Mouse (Mus musculus) liver (tissue): ENCODE results near the gene Flad1.

Source experiments
- DNase-seq: peaks from one replicate; pipeline ENCODE4 v3.0.0-alpha.2; 2020; ENCODE audit warnings: mixed read lengths

Flad1 gene

GRCm38 (mm10) chr3:89395806-89396653 lies 15.6 kb downstream of the Flad1 start:
- peak; percentile 76 for DNase-seq

GRCm38 (mm10) chr3:89395419-89395805 lies 16.3 kb downstream of the Flad1 start:
- no peak for DNase-seq

- peak; percentile 84 for DNase-seq
These were observed 16.8 kb downstream of the Flad1 start for GRCm38 (mm10) chr3:89394894-89395256.

DNA sequence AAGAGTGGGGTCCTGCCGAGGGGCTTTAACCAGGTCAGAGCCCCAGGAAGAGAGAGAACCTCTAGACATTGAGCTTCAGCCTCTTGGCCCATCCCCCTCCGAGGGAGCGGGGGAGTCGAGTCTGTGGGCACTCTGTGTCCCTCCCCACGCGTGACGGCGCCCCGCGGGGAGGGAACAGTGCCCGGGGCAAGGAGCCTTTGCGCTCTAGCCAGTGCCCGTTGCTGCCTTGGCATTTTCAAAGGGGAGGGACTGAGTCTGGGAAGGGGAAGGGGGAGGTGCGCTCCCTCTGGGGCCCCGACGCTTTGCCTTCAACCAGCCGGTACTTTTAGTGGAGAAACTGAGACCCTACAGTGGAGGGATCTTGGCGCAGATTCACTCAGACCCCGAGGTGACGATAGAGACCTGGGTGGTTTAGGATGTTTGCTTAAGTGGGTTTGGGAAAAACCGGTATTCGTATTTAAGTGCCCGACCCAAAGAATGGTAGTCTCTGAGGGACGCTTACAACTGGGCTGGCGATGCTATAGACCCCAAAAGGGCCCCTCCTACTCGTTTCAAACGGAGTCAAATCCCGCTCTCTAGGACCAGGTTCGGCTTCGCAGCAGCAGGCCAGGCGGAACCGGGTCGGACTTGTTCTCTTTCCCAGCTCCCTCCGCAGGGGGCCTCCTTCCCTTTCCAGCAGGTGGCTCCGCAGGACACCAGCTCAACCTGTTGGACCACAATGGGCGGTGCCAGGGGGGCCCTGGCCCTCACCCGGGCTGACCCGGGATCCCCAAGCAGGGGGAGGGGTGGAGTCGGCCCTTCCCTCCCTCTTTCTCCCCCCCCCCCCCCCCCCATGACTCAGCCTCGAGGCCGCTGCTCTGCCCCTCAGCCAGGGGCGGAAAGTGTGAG lies 17.4 kb downstream of the Flad1 start, which contains the start of gene Zbtb7b:
Gene Zbtb7b, minus strand, starts transcription at position 771 of the 888 bp plus-strand sequence.
- peak; percentile 77 for DNase-seq

DNA sequence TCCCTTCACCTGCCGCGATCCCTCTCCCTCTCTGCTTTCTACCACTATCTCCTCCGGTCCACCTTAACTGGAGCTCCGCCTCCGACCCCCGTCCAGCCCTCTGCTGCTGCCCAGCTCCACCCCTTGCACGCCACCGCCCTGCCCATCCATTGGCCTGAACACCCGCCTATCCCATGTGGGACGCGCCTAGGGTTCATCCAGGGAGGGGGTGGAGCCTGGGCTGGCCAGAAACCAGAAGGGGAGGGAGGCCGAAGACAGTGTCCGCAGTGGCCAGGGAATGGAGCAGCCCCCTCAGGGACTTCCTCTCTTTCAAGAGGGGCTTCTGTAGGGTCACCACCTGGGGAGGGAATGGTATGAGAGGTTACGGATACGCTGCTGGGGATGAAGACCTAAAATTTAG lies 18.1 kb downstream of the Flad1 start:
- DNase-seq = peak; percentile 98

- peak; percentile 27 for DNase-seq
These were observed 18.8 kb downstream of the Flad1 start for GRCm38 (mm10) chr3:89392871-89393311.

DNA sequence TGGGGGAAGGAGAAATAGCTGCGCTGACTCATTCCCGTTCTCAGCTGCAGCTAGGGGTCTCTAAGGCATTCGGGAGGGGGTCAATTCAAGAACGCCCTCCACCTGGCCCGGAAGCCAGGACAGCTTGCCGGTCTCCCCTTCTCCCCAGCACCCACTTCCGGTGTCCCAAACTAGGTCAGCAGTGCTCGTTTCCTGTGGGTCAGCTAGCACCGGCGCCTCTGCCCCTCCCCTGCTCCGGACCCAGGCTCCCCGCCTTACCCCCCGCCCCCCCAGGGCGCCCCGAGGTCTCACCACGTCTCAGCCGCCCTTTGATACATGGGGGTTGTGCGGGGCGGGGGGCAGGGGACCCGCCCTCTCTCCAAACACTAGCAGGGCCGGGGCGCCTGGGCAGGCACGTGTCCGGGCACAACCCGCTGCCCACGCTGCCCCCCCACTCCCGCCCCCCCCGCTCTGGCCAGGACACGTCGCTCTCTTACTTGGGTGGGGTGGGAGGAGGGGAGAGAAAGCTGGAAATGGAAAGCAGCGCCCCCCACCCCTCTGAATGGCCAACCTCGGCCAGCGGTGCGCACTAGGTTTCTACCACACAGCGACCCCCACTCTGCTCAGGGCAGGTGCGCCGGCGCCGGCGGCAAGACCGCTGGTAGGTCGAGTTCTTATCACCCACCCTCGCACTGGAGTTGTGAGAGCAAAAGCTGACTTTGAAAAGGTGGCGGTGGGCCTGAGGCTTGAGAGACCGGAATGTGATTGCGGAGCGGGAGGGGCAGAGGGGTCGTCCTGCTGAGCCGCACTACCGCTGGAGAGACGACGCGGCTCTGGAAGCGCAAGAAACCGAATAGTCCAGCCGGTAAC lies 19.8 kb downstream of the Flad1 start:
- peak; percentile 59 for DNase-seq

- DNase-seq = no peak
These were observed 20.7 kb downstream of the Flad1 start for GRCm38 (mm10) chr3:89390699-89391662.

GRCm38 (mm10) chr3:89390111-89390515 lies 21.6 kb downstream of the Flad1 start:
- DNase-seq = no peak

DNA sequence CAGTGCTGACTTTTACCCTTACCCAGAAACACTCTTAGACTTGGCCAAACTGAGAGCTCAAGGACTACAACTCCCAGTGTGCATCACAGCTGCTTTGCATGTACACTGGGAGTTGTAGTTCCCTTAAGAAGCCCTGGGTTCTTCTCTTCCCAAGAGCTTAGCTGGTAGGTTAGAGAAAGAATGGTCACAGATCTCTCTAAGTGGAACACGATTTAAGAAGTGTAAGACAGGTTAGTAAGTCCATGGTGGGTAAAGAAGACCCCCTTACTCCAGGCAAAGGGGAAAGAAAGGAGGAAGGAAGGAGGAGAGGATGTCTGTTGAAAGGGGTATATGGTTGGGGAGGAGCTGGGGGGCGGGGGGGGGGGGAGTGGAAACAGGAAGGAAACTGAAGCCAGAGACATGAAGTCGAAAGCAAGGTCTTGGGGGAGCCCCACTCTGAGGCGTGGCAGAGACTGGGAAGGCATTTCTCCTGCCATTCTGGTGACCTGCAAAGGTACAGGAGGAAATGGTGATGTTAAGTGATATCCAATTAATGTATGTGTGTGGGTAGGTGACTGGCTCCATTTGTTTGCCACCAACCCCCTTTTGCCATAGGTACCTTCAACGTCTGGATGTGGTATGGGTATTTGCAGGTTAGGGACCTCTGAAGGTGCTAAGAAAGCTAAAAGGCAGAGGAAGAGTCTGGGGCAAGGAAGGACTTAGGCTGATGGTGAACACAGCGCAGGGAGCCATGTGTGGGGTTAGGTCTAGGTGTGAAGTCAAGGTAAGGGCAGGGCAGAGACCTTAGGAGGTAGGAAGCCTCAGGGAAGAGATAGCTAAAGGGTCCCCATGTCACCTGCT lies 22.5 kb downstream of the Flad1 start:
- no peak for DNase-seq

GRCm38 (mm10) chr3:89388134-89388881 lies 23.4 kb downstream of the Flad1 start:
- no peak for DNase-seq

GRCm38 (mm10) chr3:89387632-89388031 lies 24.0 kb downstream of the Flad1 start:
- DNase-seq = no peak

DNA sequence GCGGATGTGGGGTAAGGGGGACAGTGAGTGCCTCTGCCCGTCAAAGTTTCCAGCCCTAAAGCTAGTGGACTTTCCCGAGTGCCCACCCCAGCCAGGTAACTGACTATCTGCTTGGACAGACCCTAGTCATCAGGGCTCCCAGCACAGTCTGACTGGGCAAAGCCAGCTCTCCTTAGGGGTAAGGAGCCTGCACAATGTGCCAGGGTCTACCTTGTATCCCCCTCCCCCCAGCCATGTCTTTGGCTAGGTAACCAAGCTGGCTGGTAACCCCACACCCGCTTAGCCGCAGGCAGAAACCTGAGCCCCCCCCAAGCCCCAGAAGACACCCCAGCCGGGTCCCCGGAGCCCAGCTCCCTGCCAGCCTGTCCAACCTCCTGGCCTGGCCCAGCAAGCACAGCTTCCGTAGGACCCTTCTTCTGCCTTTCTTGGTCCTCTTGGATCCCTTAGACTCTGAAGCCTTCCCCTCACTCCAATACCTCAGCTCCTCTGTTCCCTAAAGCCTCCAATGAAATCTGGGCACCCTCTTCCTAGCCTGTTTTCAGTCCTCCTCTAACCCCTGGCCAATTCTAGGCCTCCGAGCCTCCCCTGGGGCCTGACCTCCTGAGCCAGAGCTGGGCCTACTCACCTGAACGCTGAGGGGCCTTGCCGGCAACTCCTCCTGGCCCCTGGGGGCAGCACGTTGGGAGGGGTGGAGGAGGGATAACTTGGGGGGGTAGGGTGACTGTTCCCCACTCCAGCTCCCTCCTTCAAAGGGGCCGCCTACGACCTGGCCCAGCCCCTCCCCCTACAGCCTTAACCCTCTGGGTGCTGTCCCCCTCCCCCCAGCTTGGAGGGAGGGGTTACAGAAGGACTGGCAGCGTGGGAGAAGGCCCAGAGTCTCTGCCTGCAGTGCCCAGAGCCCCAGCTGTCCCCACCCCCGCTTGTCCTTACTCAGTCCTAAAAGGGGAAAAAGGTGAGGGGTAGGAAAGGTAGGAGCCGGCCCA lies 24.9 kb downstream of the Flad1 start:
- no peak for DNase-seq

GRCm38 (mm10) chr3:89385451-89385850 lies 26.2 kb downstream of the Flad1 start:
- DNase-seq = no peak

GRCm38 (mm10) chr3:89384331-89385076 lies 27.2 kb downstream of the Flad1 start:
- no peak for DNase-seq

DNA sequence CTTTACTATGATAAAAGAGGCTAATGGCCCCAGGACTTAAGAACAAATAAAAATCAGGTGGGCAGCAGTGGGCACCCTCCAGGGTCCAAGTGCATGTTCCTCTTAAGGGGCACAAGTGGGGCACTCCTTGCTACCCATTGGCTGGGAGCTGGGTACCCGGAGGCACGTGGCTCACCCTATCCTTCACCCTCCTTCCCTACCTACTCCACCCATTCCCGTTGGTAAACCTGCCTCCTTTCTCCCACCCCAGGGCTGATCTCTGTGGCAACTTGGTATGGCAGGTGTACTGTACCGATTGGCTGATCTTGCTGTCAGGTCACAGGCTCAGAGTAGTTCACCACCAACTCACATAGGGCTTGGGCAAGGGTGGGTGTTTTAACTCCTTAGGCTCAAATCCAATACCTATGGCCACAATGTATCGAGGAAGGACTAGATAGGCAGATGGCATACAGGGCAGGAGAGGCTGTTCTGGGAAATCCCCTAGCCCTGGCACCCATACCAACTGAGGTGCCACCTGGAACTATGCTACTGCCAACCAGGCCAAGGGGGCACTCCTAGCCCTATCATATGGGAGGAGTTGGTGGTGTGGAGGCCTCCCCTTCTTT lies 27.9 kb downstream of the Flad1 start:
- DNase-seq = no peak

- no peak for DNase-seq
These were observed 28.7 kb downstream of the Flad1 start for GRCm38 (mm10) chr3:89382950-89383349.
